ENCODE assay signal across 8 mouse cellular contexts in the genomic region with DNA sequence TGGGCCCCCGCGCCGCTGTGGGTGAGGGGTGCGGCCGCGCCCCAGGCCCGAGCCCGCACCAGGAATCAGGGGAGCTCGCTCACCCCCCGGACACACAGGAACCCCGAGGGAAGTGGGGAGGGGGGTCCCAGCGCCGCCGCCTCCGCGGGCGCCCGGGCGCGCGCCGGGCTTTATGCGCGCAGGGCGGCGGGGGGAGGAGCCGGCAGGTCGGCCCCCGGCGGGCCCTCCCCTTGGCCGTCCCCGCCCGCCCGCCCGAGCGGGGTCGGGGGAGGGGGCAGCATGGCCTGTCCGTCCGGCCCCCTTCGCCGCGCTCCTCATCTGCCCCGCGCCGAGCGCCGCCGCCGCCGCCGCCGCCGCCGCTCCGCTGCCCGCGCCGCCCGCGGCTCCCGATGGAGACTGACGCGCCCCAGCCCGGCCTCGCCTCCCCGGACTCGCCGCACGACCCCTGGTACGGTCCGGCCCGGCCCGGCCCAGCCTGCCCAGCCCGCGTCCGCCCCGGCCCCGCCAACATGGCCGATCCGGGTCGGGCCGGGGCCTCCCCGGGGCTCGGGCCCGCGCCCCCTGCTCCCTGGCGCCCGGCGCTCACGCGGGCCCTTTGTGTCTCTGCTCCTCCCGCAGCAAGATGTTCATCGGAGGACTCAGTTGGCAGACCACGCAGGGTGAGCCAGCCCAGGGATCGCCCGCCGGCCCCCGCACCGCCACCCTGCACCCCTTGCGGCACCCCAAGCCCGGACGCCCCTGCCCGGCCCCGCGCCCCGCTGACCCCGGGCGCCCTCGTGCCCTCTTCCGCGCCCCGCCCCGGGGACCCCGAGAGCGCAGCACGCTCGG. TPM values are rescaled to one million over a fixed set of nuclear protein-coding genes. Genes with fewer than 3 reads are reported as not detected.
DNase-seq lines count a peak whose midpoint lies in the region; ATAC-seq lines count a peak whose summit lies in the region.

A gene (plus strand): TSS at position 241 of the 828 bp plus-strand sequence.

- peaks cover 14% of the 10 kb centered on the region; the same call in 1 of the 2 replicates for H3K36me3 ChIP-seq in embryonic facial prominence, embryonic 12.5 days
- peaks cover 10% of the 10 kb centered on the region for H3K36me3 ChIP-seq in midbrain, embryonic 11.5 days (ENCODE audit: control insufficient read depth, insufficient read depth, low read length)

- peak; percentile 61 for ATAC-seq in embryonic facial prominence, embryonic 12.5 days (ENCODE audit: insufficient number of reproducible peaks, insufficient read depth, low FRiP score, low TSS enrichment)
- peak; percentile 86 for ATAC-seq in midbrain, embryonic 11.5 days (ENCODE audit: low FRiP score)
- ATAC-seq in erythroid progenitor cell, adult 5-6 weeks (replicated peaks; ENCODE audit: low FRiP score, poor library complexity, severe bottlenecking) = no peak
- no peak for ATAC-seq in megakaryocyte progenitor cell, adult 5-6 weeks (replicated peaks; ENCODE audit: poor library complexity)

- H3K27ac ChIP-seq in embryonic facial prominence, embryonic 12.5 days = peak within 1 kb of the TSS; percentile 94
- peak within 1 kb of the TSS; percentile 100 for H3K27ac ChIP-seq in midbrain, embryonic 11.5 days (ENCODE audit: low read depth, low read length)

- H3K27me3 ChIP-seq in embryonic facial prominence, embryonic 12.5 days = 0 out of 2 replicates have a peak, but pooled peaks cover 3% of the 10 kb centered on the region
- no peaks in the 10 kb centered on the region for H3K27me3 ChIP-seq in midbrain, embryonic 11.5 days (ENCODE audit: control insufficient read depth, insufficient read depth, low read length)

- H3K4me2 ChIP-seq in embryonic facial prominence, embryonic 12.5 days (replicated peaks) = peak within 1 kb of the TSS; percentile 80
- peak within 1 kb of the TSS; percentile 100 for H3K4me2 ChIP-seq in midbrain, embryonic 11.5 days

- H3K4me3 ChIP-seq in embryonic facial prominence, embryonic 12.5 days = peak within 1 kb of the TSS; percentile 98
- peak within 1 kb of the TSS; percentile 100 for H3K4me3 ChIP-seq in midbrain, embryonic 11.5 days (ENCODE audit: low read depth, low read length)

- WGBS in embryonic facial prominence, embryonic 12.5 days = under 1% methylated on average over 63 of the region's 117 CpGs
- 2% methylated on average over 56 of the region's 117 CpGs for WGBS in midbrain, embryonic 11.5 days

- peaks cover 34% of the 10 kb centered on the region for H3K4me1 ChIP-seq in embryonic facial prominence, embryonic 12.5 days
- H3K4me1 ChIP-seq in midbrain, embryonic 11.5 days (ENCODE audit: control insufficient read depth, insufficient read depth, low read length) = peaks cover 42% of the 10 kb centered on the region

- H3K9me3 ChIP-seq in embryonic facial prominence, embryonic 12.5 days = no peaks in the 10 kb centered on the region
- no peaks in the 10 kb centered on the region for H3K9me3 ChIP-seq in midbrain, embryonic 11.5 days (ENCODE audit: control insufficient read depth, low read length)

- H3K9ac ChIP-seq in embryonic facial prominence, embryonic 12.5 days = peak within 1 kb of the TSS; percentile 99
- peak within 1 kb of the TSS; percentile 100 for H3K9ac ChIP-seq in midbrain, embryonic 11.5 days (ENCODE audit: low read length)

- DNase-seq in layer of hippocampus, adult 18-20 months (ENCODE audit: low spot score in 2 of 2) = no peak
- no peak for DNase-seq in layer of hippocampus, adult 11-12 months (ENCODE audit: low spot score)
- peak; percentile 39 for DNase-seq in adrenal gland, adult 18-20 months (ENCODE audit: low spot score in 2 of 2)
- peak; percentile 57 for DNase-seq in kidney, postnatal 10 days
- DNase-seq in midbrain, embryonic 11.5 days (ENCODE audit: low spot score, missing footprints) = peak; percentile 92

RNA-seq across cellular contexts. Expression of the gene that starts here (rescaled TPM):
- total RNA-seq in layer of hippocampus, adult 18-20 months (2021) = 10 to 100 TPM; 50.7 to 53.3 TPM
- 10 to 100 TPM; 12.4 to 20.8 TPM for total RNA-seq in adrenal gland, adult 18-20 months (2021)
- 38.7 and 40.2 TPM in 2 replicates for polyA plus RNA-seq in embryonic facial prominence, embryonic 12.5 days (2016; fragmentation: Nextera tagmentation; extraction: Ambion mirVana)
- polyA plus RNA-seq in midbrain, embryonic 11.5 days (2014; fragmentation: Nextera tagmentation; extraction: Ambion mirVana) = 199 and 227 TPM in 2 replicates
- total RNA-seq in erythroid progenitor cell, adult 5-6 weeks (2015; ENCODE audit: low replicate concordance) = not detected in 2 replicates
- not detected in 2 replicates for total RNA-seq in erythroid progenitor cell, adult 5-6 weeks (2017; ENCODE audit: low replicate concordance)
- total RNA-seq in megakaryocyte progenitor cell, adult 5-6 weeks (2015) = not detected in 2 replicates
- total RNA-seq in megakaryocyte progenitor cell, adult 5-6 weeks (2017) = not detected in 2 replicates

Comparison
In these comparisons a context has a peak if more than half of its experiments do, and no peak if none do; other contexts are left out.
1. RNA of the gene that starts here (total RNA-seq): 50.7 to 53.3 TPM in layer of hippocampus, adult 18-20 months and 12.4 to 20.8 TPM in adrenal gland, adult 18-20 months; not detected in erythroid progenitor cell, adult 5-6 weeks and not detected in megakaryocyte progenitor cell, adult 5-6 weeks; every median in the first group is over 10 times any median in the second.
2. DNase-seq: peak in adrenal gland, adult 18-20 months (2 of 2), kidney, postnatal 10 days (single experiment) and midbrain, embryonic 11.5 days (single experiment); none in layer of hippocampus, adult 18-20 months (0 of 2) and layer of hippocampus, adult 11-12 months (single experiment).
3. ATAC-seq: peak in embryonic facial prominence, embryonic 12.5 days (single experiment) and midbrain, embryonic 11.5 days (single experiment); none in erythroid progenitor cell, adult 5-6 weeks (single experiment) and megakaryocyte progenitor cell, adult 5-6 weeks (single experiment).